Mouse (Mus musculus): ENCODE measurements at regions not wholly inside any gene's neighbourhood (a gene's known extent, or its start where the extent isn't known, plus 50 kb on each side); places are given as distances from the start of the nearest gene placed in this dataset.

- no peak overlapping the region for H3K4me2 ChIP-seq (ENCODE audit: low read depth, low read length)
- no peak overlapping the region for H3K9ac ChIP-seq (replicated peaks; ENCODE audit: low read depth, low read length)
- no peak for DNase-seq (ENCODE audit: low spot score)
- no peaks in the 10 kb centered on the region for H3K36me3 ChIP-seq (replicated peaks; ENCODE audit: control insufficient read depth, insufficient read depth, low read length)
- no peak overlapping the region for H3K4me3 ChIP-seq (ENCODE audit: low read depth, low read length)
- no peaks in the 10 kb centered on the region for H3K9me3 ChIP-seq (replicated peaks; ENCODE audit: control insufficient read depth, low read length)
- TF ChIP-seq EP300 (IDR thresholded peaks at IDR 0.05; ENCODE audit: low read depth) (no peak), CTCF (IDR thresholded peaks at IDR 0.05; ENCODE audit: low read depth) (no peak)
- H3K4me1 ChIP-seq (ENCODE audit: control insufficient read depth, insufficient read depth), result no peaks in the 10 kb centered on the region
- no peaks in the 10 kb centered on the region for H3K27me3 ChIP-seq (ENCODE audit: control insufficient read depth, insufficient read depth, low read length)
- WGBS, result 90% methylated on average over 5 of the region's 5 CpGs
- ATAC-seq (ENCODE audit: insufficient read depth, low read depth), result no peak
- no peak overlapping the region for H3K27ac ChIP-seq (ENCODE audit: low read depth)
Measured at GRCm38 (mm10) chr3:129044834-129045233, 154.8 kb upstream of the Pitx2 start.

GRCm38 (mm10) chr3:129049899-129050597 is 149.6 kb upstream of the Pitx2 start:
- H3K4me1 ChIP-seq (ENCODE audit: control insufficient read depth, insufficient read depth), result no peaks in the 10 kb centered on the region
- TF ChIP-seq EP300 (IDR thresholded peaks at IDR 0.05; ENCODE audit: low read depth), result no peak
- TF ChIP-seq CTCF (IDR thresholded peaks at IDR 0.05; ENCODE audit: low read depth), result no peak
- H3K4me2 ChIP-seq (ENCODE audit: low read depth, low read length), result no peak overlapping the region
- H3K27me3 ChIP-seq (ENCODE audit: control insufficient read depth, insufficient read depth, low read length), result no peaks in the 10 kb centered on the region
- no peaks in the 10 kb centered on the region for H3K36me3 ChIP-seq (replicated peaks; ENCODE audit: control insufficient read depth, insufficient read depth, low read length)
- H3K27ac ChIP-seq (ENCODE audit: low read depth), result no peak overlapping the region
- H3K9ac ChIP-seq (replicated peaks; ENCODE audit: low read depth, low read length), result no peak overlapping the region
- ATAC-seq (ENCODE audit: insufficient read depth, low read depth), result no peak
- DNase-seq (ENCODE audit: low spot score), result no peak
- H3K4me3 ChIP-seq (ENCODE audit: low read depth, low read length), result no peak overlapping the region
- H3K9me3 ChIP-seq (replicated peaks; ENCODE audit: control insufficient read depth, low read length), result no peaks in the 10 kb centered on the region
- 91% methylated on average over 3 of the region's 3 CpGs for WGBS

DNA sequence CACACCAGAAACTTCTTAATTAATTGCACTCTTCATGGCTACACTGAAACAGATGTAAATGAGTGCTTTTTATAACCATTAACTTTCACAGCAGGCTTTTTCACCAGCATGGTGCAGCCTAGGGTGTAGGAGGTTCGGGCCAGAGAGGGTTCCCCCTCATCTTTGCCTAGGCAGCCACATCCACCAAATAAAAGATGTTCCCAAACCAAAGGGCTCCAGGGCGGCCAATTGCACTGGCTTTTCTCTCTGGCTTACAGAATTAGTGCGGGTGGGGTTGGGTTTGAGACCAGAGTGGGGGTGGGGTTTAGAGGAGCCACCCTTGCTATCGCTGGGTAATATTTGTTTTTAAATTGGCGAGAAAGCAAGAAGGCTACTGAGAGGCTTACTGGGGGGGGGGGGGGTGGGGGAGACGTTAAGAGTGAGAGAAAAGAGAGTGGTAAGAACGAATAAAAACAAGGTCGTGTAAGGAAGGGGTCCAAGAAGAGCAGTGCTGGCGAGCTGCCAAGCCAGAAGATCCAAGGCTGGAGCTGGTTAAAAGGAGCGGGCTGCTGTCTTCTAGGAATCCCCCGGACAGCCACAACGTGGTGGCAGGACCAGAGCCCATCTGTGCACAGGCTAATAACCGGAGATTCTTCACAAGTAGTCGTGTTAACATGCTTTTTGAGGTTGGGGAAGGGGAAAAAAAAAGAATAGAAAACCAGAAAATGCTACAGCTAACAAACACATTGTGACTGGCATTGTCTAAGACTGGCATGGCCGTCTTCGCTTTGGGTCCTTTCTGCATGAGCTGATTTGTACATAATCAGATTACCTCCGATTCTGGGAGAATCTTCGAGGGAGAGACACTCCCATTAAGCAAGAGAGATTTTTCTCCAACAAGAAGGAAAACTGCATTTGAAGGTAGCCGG is 134.0 kb upstream of the Pitx2 start:
- ATAC-seq (ENCODE audit: insufficient read depth, low read depth) (no peak), DNase-seq (ENCODE audit: low spot score) (no peak)
- H3K4me2 ChIP-seq (ENCODE audit: low read depth, low read length), result peak overlapping the region; percentile 41; the same call in 1 of the 2 replicates
- no peak for TF ChIP-seq EP300 (IDR thresholded peaks at IDR 0.05; ENCODE audit: low read depth)
- TF ChIP-seq CTCF (IDR thresholded peaks at IDR 0.05; ENCODE audit: low read depth), result no peak
- no peak overlapping the region for H3K9ac ChIP-seq (replicated peaks; ENCODE audit: low read depth, low read length)
- H3K27ac ChIP-seq (ENCODE audit: low read depth), result no peak overlapping the region
- 30% methylated on average over 19 of the region's 19 CpGs for WGBS
- H3K36me3 ChIP-seq (replicated peaks; ENCODE audit: control insufficient read depth, insufficient read depth, low read length), result no peaks in the 10 kb centered on the region
- H3K27me3 ChIP-seq (ENCODE audit: control insufficient read depth, insufficient read depth, low read length), result no peaks in the 10 kb centered on the region
- H3K9me3 ChIP-seq (replicated peaks; ENCODE audit: control insufficient read depth, low read length), result no peaks in the 10 kb centered on the region
- no peaks in the 10 kb centered on the region for H3K4me1 ChIP-seq (ENCODE audit: control insufficient read depth, insufficient read depth)
- no peak overlapping the region for H3K4me3 ChIP-seq (ENCODE audit: low read depth, low read length)

- no peaks in the 10 kb centered on the region for H3K36me3 ChIP-seq (replicated peaks; ENCODE audit: control insufficient read depth, insufficient read depth, low read length)
- no peak overlapping the region for H3K9ac ChIP-seq (replicated peaks; ENCODE audit: low read depth, low read length)
- no peak for TF ChIP-seq EP300 (IDR thresholded peaks at IDR 0.05; ENCODE audit: low read depth)
- no peak for TF ChIP-seq CTCF (IDR thresholded peaks at IDR 0.05; ENCODE audit: low read depth)
- DNase-seq (ENCODE audit: low spot score) (no peak), ATAC-seq (ENCODE audit: insufficient read depth, low read depth) (no peak)
- no peak overlapping the region for H3K4me3 ChIP-seq (ENCODE audit: low read depth, low read length)
- WGBS, result 83% methylated on average over 8 of the region's 8 CpGs
- H3K27ac ChIP-seq (ENCODE audit: low read depth), result no peak overlapping the region
- H3K4me2 ChIP-seq (ENCODE audit: low read depth, low read length), result no peak overlapping the region
- H3K4me1 ChIP-seq (ENCODE audit: control insufficient read depth, insufficient read depth), result no peaks in the 10 kb centered on the region
- no peaks in the 10 kb centered on the region for H3K27me3 ChIP-seq (ENCODE audit: control insufficient read depth, insufficient read depth, low read length)
- no peaks in the 10 kb centered on the region for H3K9me3 ChIP-seq (replicated peaks; ENCODE audit: control insufficient read depth, low read length)
Measured at GRCm38 (mm10) chr3:129069676-129070075, 130.0 kb upstream of the Pitx2 start.

DNA sequence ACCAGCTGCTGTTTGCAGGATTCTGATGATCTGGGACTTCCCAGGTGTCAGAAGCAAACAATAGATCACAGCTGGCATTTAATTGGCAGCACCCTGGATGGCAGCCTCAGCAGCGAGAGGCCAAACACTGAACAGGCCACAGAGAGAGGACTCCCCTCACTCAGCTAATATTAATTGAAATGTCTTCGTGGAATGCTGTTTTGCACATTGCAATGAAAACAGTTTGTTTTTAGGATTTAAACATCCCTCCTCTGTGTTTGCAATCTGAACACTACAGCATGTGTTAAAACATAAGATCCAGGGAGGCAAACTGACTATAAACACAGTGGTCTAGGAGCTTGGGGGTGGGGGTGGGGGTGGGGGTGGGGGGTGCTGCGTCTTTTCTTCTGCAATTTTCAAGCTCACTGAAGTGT is 129.2 kb upstream of the Pitx2 start:
- no peak for TF ChIP-seq EP300 (IDR thresholded peaks at IDR 0.05; ENCODE audit: low read depth)
- no peak for TF ChIP-seq CTCF (IDR thresholded peaks at IDR 0.05; ENCODE audit: low read depth)
- no peak for DNase-seq (ENCODE audit: low spot score)
- ATAC-seq (ENCODE audit: insufficient read depth, low read depth), result no peak
- H3K9ac ChIP-seq (replicated peaks; ENCODE audit: low read depth, low read length), result no peak overlapping the region
- no peaks in the 10 kb centered on the region for H3K9me3 ChIP-seq (replicated peaks; ENCODE audit: control insufficient read depth, low read length)
- no peaks in the 10 kb centered on the region for H3K27me3 ChIP-seq (ENCODE audit: control insufficient read depth, insufficient read depth, low read length)
- no peak overlapping the region for H3K4me2 ChIP-seq (ENCODE audit: low read depth, low read length)
- 32% methylated on average over 3 of the region's 3 CpGs for WGBS
- no peak overlapping the region for H3K27ac ChIP-seq (ENCODE audit: low read depth)
- no peaks in the 10 kb centered on the region for H3K36me3 ChIP-seq (replicated peaks; ENCODE audit: control insufficient read depth, insufficient read depth, low read length)
- H3K4me1 ChIP-seq (ENCODE audit: control insufficient read depth, insufficient read depth), result no peaks in the 10 kb centered on the region
- no peak overlapping the region for H3K4me3 ChIP-seq (ENCODE audit: low read depth, low read length)
